Mouse (Mus musculus) liver, embryonic 13.5 days (tissue): ENCODE results near the gene Adarb1. TPM values are rescaled to one million over a fixed set of nuclear protein-coding genes. Genes with fewer than 3 reads are reported as not detected.
"Not testable (repeated sequence)": the region's sequence is repeated elsewhere in the genome, so short reads cannot be mapped to it uniquely, and the experiment has no call there.

Experiments
- ATAC-seq: fragments of 200-750 bp; cut with Nextera tagmentation; 2 replicates; pipeline ENCODE4 v1.8.0; 2017; ENCODE audit warnings: low read depth, mild to moderate bottlenecking, moderate number of reproducible peaks, moderate library complexity
- DNase-seq: peaks from one replicate; pipeline ENCODE4 v3.0.0; 2022
- H3K27ac ChIP-seq: fragments of 300-500 bp; sonication (generic); 2 replicates; pipeline ENCODE4 v1.5.1; 2015; ENCODE audit warnings: moderate library complexity, mild to moderate bottlenecking, inconsistent platforms
- H3K27me3 ChIP-seq: fragments of 300-500 bp; sonication (generic); 2 replicates; pipeline ENCODE4 v1.6.1; 2015; ENCODE audit warnings: mild to moderate bottlenecking, inconsistent platforms
- H3K36me3 ChIP-seq: fragments of 300-500 bp; sonication (generic); 2 replicates; pipeline ENCODE4 v1.6.1; 2015; ENCODE audit warnings: mild to moderate bottlenecking, inconsistent platforms
- H3K4me1 ChIP-seq: fragments of 300-500 bp; sonication (generic); replicated peaks from 2 replicates; pipeline ENCODE4 v1.6.1; 2015; ENCODE audit warnings: inconsistent platforms
- H3K4me2 ChIP-seq: fragments of 300-500 bp; sonication (generic); 2 replicates; pipeline ENCODE4 v1.6.1; 2015; ENCODE audit warnings: inconsistent platforms, mild to moderate bottlenecking, moderate library complexity
- H3K4me3 ChIP-seq: fragments of 300-500 bp; sonication (generic); replicated peaks from 2 replicates; pipeline ENCODE4 v1.5.1; 2015; ENCODE audit warnings: mild to moderate bottlenecking, inconsistent platforms
- H3K9ac ChIP-seq: fragments of 300-500 bp; sonication (generic); 2 replicates; pipeline ENCODE4 v1.6.1; 2015; ENCODE audit warnings: mild to moderate bottlenecking, inconsistent platforms
- H3K9me3 ChIP-seq: fragments of 300-500 bp; sonication (generic); replicated peaks from 2 replicates; pipeline ENCODE4 v1.6.1; 2016; ENCODE audit warnings: inconsistent platforms
- WGBS: fragments of 180-500 bp; shearing (Covaris S2); methylation state at CpG from one replicate; pipeline ENCODE4 v1.1.7; 2015; ENCODE audit not compliant: insufficient replicate concordance; 5-methylcytosine and 5-hydroxymethylcytosine counted together
- polyA plus RNA-seq: library from polyadenylated mRNA; unstranded; fragments of >200 nt; fragmentation: Nextera tagmentation; extraction: Ambion mirVana; gene quantifications from 2 replicates; pipeline ENCODE4 v1.2.1, GENCODE M21; 2015

Adarb1 gene
- polyA plus RNA-seq, 1 experiment from 2014 or later, result 1.0 TPM

DNA sequence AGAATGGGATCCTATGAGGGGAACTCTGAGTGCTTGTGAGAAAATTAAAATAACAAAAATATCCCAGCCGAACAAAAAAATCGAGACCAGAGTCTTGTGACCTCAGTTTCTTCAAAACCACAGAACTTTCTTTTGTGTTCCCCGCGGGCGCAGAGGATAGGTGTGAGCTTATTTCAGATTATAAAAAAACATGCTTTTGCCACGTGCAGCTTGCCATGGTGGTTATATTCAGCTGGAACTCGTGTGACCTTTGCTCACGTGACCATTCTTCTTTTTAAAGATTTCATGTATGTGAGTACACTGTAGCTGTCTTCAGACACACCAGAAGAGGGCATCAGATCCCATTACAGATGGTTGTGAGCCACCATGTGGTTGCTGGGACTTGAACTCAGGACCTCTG, 128.5 kb downstream of the Adarb1 start:
- Histone ChIP-seq H3K9me3 (no peaks in the 10 kb centered on the region), H3K36me3 (no peaks in the 10 kb centered on the region), H3K27ac (no peak overlapping the region), H3K9ac (no peak overlapping the region), H3K4me1 (no peaks in the 10 kb centered on the region), H3K27me3 (no peaks in the 10 kb centered on the region; the same call in 1 of the 2 replicates), H3K4me3 (no peak overlapping the region), H3K4me2 (no peak overlapping the region)
- no peak for DNase-seq
- no peak for ATAC-seq
- 69% methylated on average over 8 of the region's 8 CpGs for WGBS

DNA sequence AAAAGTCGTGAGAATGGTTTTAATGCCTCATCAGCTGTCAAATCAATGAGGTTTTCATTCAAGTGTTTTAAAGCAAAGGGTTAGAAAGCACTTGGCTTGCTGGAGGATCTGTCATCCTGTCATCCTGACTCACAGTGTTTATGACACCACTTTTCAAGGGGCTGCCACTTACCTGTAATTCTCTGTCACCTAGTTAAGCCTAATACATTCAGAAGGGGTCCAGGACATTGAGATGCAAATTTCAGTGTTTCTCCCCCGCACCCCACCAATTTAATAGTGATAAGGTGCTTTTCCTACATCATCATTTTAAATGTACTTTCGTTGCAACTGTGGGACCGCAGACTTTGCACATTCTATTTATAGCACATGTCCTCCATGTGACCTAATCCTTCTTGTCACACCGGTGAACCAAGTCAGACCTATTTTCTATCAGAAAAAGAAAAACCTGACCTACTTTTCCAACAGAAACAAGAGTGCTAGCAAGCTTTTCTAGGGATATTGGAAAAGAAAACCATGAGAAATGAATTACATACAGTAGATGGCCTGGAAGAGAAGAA, 129.4 kb downstream of the Adarb1 start:
- no peak overlapping the region for H3K4me3 ChIP-seq
- H3K4me1 ChIP-seq, result no peaks in the 10 kb centered on the region
- WGBS, result 33% methylated on average over 5 of the region's 5 CpGs
- no peak overlapping the region for H3K27ac ChIP-seq
- no peak overlapping the region for H3K9ac ChIP-seq
- no peaks in the 10 kb centered on the region for H3K9me3 ChIP-seq
- ATAC-seq, result no peak
- H3K36me3 ChIP-seq, result no peaks in the 10 kb centered on the region
- DNase-seq, result no peak
- no peaks in the 10 kb centered on the region; the same call in 1 of the 2 replicates for H3K27me3 ChIP-seq
- H3K4me2 ChIP-seq, result no peak overlapping the region

DNA sequence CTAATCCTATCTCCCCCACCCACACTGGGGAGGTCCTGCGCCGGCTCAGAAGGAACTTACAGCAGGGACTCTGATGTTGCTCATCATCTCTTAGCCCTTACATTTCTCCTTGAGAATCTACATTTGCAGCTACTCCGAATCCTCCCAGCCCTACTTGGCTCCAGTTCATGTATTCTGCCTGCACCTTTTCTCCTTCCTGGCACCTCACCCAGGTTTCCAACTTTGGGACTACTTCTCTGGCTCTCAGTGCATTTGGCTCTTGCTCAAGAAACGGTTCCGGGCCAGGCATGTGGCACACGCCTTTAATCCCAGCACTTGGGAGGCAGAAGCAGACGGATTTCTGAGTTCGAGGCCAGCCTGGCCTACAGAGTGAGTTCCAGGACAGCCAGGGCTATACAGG, 130.4 kb downstream of the Adarb1 start:
- ATAC-seq (no peak), DNase-seq (no peak)
- Histone ChIP-seq H3K4me2 (no peak overlapping the region), H3K36me3 (no peaks in the 10 kb centered on the region), H3K4me1 (no peaks in the 10 kb centered on the region), H3K27me3 (no peaks in the 10 kb centered on the region; the same call in 1 of the 2 replicates), H3K9me3 (no peaks in the 10 kb centered on the region), H3K27ac (no peak overlapping the region), H3K4me3 (no peak overlapping the region), H3K9ac (no peak overlapping the region)
- WGBS, result 75% methylated on average over 8 of the region's 8 CpGs

DNA sequence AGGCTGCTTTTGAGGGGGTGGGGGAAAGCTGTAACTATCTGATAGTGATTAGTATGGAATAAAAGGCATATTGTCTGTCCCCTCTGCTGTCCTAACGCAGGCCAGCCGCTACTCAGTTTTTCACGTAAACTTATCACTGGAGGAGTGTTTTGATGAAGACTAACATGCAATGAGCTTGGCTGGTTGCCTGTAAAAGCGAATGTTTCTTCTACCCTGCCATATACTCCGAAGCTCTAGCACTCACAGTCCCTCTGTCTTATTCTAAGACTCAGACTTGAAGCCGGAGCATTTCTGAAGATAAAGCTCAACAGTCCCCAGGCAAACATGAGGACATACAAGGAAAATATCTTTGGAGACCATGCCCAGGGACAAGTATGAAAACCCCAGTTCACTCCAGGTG, 133.2 kb downstream of the Adarb1 start:
- Histone ChIP-seq H3K27me3 (peaks cover 10% of the 10 kb centered on the region; the same call in 1 of the 2 replicates), H3K9me3 (no peaks in the 10 kb centered on the region), H3K9ac (no peak overlapping the region), H3K4me2 (no peak overlapping the region), H3K36me3 (no peaks in the 10 kb centered on the region), H3K4me1 (no peaks in the 10 kb centered on the region), H3K27ac (no peak overlapping the region), H3K4me3 (no peak overlapping the region)
- DNase-seq (no peak), ATAC-seq (no peak)
- WGBS, result 70% methylated on average over 6 of the region's 6 CpGs

DNA sequence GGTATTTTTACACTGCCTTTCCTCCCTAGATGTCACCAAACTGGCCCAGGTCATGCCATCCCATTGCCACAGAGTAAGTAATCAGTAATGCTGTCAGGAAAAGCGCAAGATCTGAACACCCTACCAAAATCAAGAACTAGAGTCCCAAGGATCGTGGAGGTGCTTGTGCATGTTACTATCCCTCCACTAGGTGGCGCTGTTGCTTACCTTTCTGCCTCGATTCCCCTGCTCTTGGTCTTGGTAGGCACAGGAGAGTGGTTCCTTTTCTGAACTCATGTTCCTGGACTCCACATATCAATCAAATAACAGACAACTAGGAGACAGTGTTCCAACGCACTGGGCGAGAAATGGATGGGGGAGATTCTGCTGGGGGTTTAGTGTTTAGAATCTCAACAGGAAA, 135.2 kb downstream of the Adarb1 start:
- no peak overlapping the region for H3K27ac ChIP-seq
- WGBS, result 12% methylated on average over 6 of the region's 6 CpGs
- ATAC-seq (no peak), DNase-seq (peak; percentile 42)
- no peak overlapping the region for H3K4me3 ChIP-seq
- H3K36me3 ChIP-seq, result no peaks in the 10 kb centered on the region
- no peaks in the 10 kb centered on the region for H3K4me1 ChIP-seq
- no peak overlapping the region for H3K9ac ChIP-seq
- H3K4me2 ChIP-seq, result no peak overlapping the region
- peaks cover 18% of the 10 kb centered on the region for H3K27me3 ChIP-seq
- no peaks in the 10 kb centered on the region for H3K9me3 ChIP-seq

DNA sequence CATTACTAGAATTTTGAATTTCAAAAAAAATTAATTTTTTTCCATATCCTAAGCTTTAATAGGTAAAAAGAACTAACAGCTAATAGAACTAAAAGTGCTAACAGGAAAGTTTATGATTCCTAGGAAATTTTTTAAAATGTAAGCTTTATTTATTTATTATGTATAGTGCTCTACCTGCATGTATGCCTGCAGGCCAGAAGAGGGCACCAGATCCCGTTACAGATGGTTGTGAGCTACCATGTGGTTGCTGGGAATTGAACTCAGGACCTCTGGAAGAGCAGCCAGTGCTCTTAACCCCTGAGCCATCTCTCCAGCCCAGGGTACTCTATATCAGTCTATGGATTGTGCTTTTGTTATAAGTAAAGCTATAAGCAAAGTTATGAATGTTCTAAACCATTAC, 136.0 kb downstream of the Adarb1 start:
- H3K27ac ChIP-seq, DNase-seq, ATAC-seq, H3K9me3 ChIP-seq, H3K9ac ChIP-seq, H3K4me2 ChIP-seq, H3K36me3 ChIP-seq, H3K4me1 ChIP-seq, H3K4me3 ChIP-seq: not testable (repeated sequence)
- H3K27me3 ChIP-seq, result peaks cover 18% of the 10 kb centered on the region
- WGBS, result 44% methylated on average over 1 of the region's 1 CpGs

DNA sequence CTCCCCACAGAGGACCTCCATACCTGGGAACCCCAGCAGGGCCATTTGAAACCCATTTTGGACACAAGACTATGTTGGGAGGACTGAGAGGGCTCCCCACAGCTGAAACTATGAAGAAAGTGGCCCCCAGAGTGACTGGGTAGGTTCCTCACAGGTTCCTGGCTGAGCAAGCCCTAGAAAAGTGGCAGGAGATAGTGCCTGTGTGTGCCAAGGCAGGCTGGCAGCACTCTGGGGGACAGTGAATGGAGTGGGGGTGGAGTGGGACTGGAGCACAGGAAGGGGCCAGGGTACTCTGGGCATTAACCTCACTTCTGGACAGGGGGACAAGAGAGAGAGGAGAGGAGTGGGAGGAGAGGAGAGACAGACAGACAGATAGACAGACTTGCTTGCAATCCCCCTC, 144.3 kb downstream of the Adarb1 start:
- Histone ChIP-seq H3K36me3 (peaks cover 12% of the 10 kb centered on the region), H3K4me1 (0 out of 2 replicates have a peak, but pooled peaks cover 3% of the 10 kb centered on the region), H3K9me3 (no peaks in the 10 kb centered on the region), H3K9ac (no peak overlapping the region), H3K4me2 (no peak overlapping the region), H3K4me3 (no peak overlapping the region), H3K27ac (no peak overlapping the region), H3K27me3 (peaks cover 2% of the 10 kb centered on the region; the same call in 1 of the 2 replicates)
- ATAC-seq (no peak), DNase-seq (no peak)

DNA sequence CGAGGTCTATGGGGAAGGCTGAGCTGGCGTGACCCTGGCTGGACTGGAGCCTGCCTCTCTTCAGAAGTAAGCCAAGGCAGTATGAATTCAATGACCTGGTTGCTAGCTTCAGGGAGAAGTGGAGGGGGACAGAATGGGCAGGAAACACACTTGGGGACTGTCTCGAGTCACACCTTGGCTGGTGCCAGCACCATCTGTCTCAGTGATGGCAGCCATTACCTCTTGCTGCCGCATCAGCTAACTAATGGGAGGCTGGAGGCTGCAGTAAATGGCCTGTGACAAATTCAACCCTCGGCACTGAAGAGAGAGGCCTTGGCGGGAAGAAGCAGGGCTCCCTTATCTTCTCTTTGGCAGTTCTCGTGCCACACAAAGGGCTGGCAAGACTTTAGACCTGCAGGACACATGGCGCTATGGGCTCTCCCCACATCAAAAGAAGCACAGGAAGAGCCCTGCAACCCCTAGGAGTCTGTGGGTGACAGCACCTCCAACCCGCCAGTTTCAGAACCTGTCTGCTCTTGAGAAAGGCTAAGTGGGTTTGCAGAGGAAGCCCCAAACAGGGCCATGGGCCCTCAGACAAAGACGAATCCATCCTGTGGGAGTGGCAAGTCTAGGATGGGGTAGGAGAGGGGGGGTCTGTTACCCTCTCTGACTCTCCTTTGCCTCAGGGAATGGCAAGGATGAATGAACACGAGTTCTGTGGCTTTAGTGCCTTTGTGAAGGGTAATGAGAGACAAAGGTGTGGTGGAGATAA, 144.9 kb downstream of the Adarb1 start:
- WGBS, result 58% methylated on average over 11 of the region's 11 CpGs
- Histone ChIP-seq H3K4me1 (0 out of 2 replicates have a peak, but pooled peaks cover 3% of the 10 kb centered on the region), H3K27me3 (0 out of 2 replicates have a peak, but pooled peaks cover 2% of the 10 kb centered on the region), H3K36me3 (peaks cover 19% of the 10 kb centered on the region), H3K4me3 (no peak overlapping the region), H3K9ac (no peak overlapping the region), H3K9me3 (no peaks in the 10 kb centered on the region), H3K27ac (no peak overlapping the region), H3K4me2 (no peak overlapping the region)
- no peak for ATAC-seq
- DNase-seq, result no peak

DNA sequence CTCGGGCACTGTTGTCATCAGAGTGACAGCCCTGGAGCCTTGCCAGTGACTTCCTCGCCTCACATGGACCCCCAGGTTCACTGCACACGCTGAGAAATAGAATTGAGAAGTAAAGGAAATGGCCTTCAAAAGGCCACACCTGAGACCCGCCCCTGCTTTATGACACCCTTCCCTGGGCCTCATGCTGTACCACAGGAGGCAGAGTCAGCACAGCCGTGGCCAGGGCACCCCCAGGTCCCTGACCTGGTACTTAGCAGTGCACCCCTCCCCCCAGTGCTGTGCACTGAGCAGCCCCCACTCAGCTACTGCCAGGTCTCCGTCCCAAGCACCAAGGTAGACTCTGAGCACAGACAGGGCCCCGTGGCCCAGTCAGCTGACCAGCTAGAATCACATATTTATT, 148.9 kb downstream of the Adarb1 start:
- Histone ChIP-seq H3K4me1 (no peaks in the 10 kb centered on the region), H3K9me3 (no peaks in the 10 kb centered on the region), H3K27me3 (no peaks in the 10 kb centered on the region), H3K36me3 (peaks cover 59% of the 10 kb centered on the region), H3K4me3 (no peak overlapping the region), H3K4me2 (no peak overlapping the region), H3K9ac (no peak overlapping the region), H3K27ac (no peak overlapping the region)
- DNase-seq, result no peak
- WGBS, result 71% methylated on average over 7 of the region's 7 CpGs
- no peak for ATAC-seq

DNA sequence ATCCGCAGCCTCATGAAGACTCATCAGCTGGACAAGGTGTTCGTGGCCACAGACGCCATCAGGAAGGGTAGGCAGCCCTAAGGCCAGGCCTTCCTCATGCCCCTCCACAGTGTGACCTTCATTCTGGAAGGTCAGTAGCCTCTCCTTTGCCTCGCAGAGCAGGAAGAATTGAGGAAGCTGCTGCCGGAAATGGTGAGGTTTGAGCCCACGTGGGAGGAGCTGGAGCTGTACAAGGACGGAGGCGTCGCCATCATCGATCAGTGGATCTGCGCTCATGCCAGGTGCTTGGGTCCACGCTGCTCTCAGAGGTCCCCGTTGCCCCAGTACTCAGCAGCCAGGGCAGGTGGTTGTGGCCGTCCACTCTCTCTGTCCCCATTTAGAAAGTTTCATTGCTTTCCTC, 151.0 kb downstream of the Adarb1 start:
- no peaks in the 10 kb centered on the region for H3K27me3 ChIP-seq
- DNase-seq (no peak), ATAC-seq (no peak)
- no peak overlapping the region for H3K4me3 ChIP-seq
- H3K4me2 ChIP-seq, result no peak overlapping the region
- H3K9me3 ChIP-seq, result no peaks in the 10 kb centered on the region
- no peak overlapping the region for H3K9ac ChIP-seq
- H3K27ac ChIP-seq, result no peak overlapping the region; the same call in 1 of the 2 replicates
- no peaks in the 10 kb centered on the region for H3K4me1 ChIP-seq
- 72% methylated on average over 14 of the region's 14 CpGs for WGBS
- peaks cover 80% of the 10 kb centered on the region for H3K36me3 ChIP-seq

DNA sequence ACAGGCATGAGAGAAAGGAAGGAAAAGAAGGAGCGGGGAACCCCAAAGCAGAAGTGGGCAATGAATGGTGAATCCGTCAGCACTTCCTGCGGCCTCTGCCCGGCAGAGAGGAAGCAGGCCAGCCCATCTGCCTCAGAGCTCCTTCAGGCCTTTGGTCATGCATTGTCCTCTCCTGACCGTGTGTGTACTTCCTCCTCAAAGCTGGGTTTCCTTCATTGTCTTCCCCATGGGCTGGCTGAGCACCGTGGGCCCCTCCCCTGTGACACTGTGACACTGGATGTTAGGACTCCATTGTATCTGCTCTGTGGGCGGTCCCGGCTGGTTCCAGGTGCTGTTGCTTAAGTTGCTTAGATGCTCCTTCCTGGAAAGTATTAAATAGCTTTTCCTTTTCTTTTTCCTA, 151.8 kb downstream of the Adarb1 start:
- no peak overlapping the region for H3K9ac ChIP-seq
- no peak overlapping the region for H3K4me3 ChIP-seq
- H3K27me3 ChIP-seq, result no peaks in the 10 kb centered on the region
- no peaks in the 10 kb centered on the region for H3K9me3 ChIP-seq
- no peak overlapping the region for H3K27ac ChIP-seq
- 55% methylated on average over 8 of the region's 8 CpGs for WGBS
- peaks cover 87% of the 10 kb centered on the region for H3K36me3 ChIP-seq
- ATAC-seq (peak; percentile 55), DNase-seq (no peak)
- H3K4me2 ChIP-seq, result no peak overlapping the region
- H3K4me1 ChIP-seq, result no peaks in the 10 kb centered on the region
